Mouse (Mus musculus): Measurements from ENCODE around the gene Suclg2. TPM values are rescaled to one million over a fixed set of nuclear protein-coding genes. Genes with fewer than 3 reads are reported as not detected.
A peak's percentile ranks its signal among the peaks of the same experiment; 100 is the strongest.

Suclg2 gene
- polyA plus RNA-seq, 1 experiment from 2014 or later, result 92.2 TPM

- H3K4me2 ChIP-seq, result no peak overlapping the region
- H3K9me3 ChIP-seq, result peaks cover 8% of the 10 kb centered on the region; the same call in 1 of the 2 replicates
- ATAC-seq (ENCODE audit: extremely low read depth, insufficient number of reproducible peaks, low FRiP score, low TSS enrichment), result no peak
- peaks cover 5% of the 10 kb centered on the region; the same call in 1 of the 2 replicates for H3K4me1 ChIP-seq
- H3K27me3 ChIP-seq (replicated peaks), result no peaks in the 10 kb centered on the region
- H3K9ac ChIP-seq, result no peak overlapping the region
- H3K36me3 ChIP-seq, result peaks cover 13% of the 10 kb centered on the region; the same call in 1 of the 2 replicates
- WGBS, result 81% methylated on average over 6 of the region's 6 CpGs
- H3K27ac ChIP-seq (replicated peaks), result no peak overlapping the region
- H3K4me3 ChIP-seq, result no peak overlapping the region
Measured at GRCm38 (mm10) chr6:95668629-95669334, 49.8 kb downstream of the Suclg2 start.

- Histone ChIP-seq H3K27me3 (replicated peaks) (no peaks in the 10 kb centered on the region), H3K9me3 (no peaks in the 10 kb centered on the region), H3K4me3 (no peak overlapping the region), H3K4me2 (no peak overlapping the region), H3K4me1 (0 out of 2 replicates have a peak, but pooled peaks cover 4% of the 10 kb centered on the region), H3K27ac (replicated peaks) (no peak overlapping the region), H3K9ac (no peak overlapping the region), H3K36me3 (peaks cover 14% of the 10 kb centered on the region)
- no peak for ATAC-seq (ENCODE audit: extremely low read depth, insufficient number of reproducible peaks, low FRiP score, low TSS enrichment)
- 84% methylated on average over 8 of the region's 8 CpGs for WGBS
Measured at GRCm38 (mm10) chr6:95657671-95658070, 60.9 kb downstream of the Suclg2 start.

GRCm38 (mm10) chr6:95653662-95654061, 64.9 kb downstream of the Suclg2 start:
- no peak for ATAC-seq (ENCODE audit: extremely low read depth, insufficient number of reproducible peaks, low FRiP score, low TSS enrichment)
- peaks cover 14% of the 10 kb centered on the region for H3K36me3 ChIP-seq

GRCm38 (mm10) chr6:95652774-95653173, 65.8 kb downstream of the Suclg2 start:
- ATAC-seq (ENCODE audit: extremely low read depth, insufficient number of reproducible peaks, low FRiP score, low TSS enrichment), result no peak
- H3K9me3 ChIP-seq, result no peaks in the 10 kb centered on the region
- no peaks in the 10 kb centered on the region for H3K27me3 ChIP-seq (replicated peaks)
- H3K36me3 ChIP-seq, result peaks cover 14% of the 10 kb centered on the region
- H3K4me3 ChIP-seq, result no peak overlapping the region
- peaks cover 16% of the 10 kb centered on the region; the same call in 1 of the 2 replicates for H3K4me1 ChIP-seq
- WGBS, result 83% methylated on average over 6 of the region's 6 CpGs
- H3K9ac ChIP-seq, result no peak overlapping the region
- no peak overlapping the region for H3K4me2 ChIP-seq
- no peak overlapping the region for H3K27ac ChIP-seq (replicated peaks)

More at GRCm38 (mm10) chr6:95653662-95654061, 64.9 kb downstream of the Suclg2 start:
- 75% methylated on average over 3 of the region's 3 CpGs for WGBS
- no peaks in the 10 kb centered on the region for H3K27me3 ChIP-seq (replicated peaks)
- H3K4me3 ChIP-seq, result no peak overlapping the region
- H3K4me1 ChIP-seq, result peaks cover 16% of the 10 kb centered on the region; the same call in 1 of the 2 replicates
- no peak overlapping the region for H3K9ac ChIP-seq
- H3K9me3 ChIP-seq, result no peaks in the 10 kb centered on the region
- H3K27ac ChIP-seq (replicated peaks), result no peak overlapping the region
- no peak overlapping the region for H3K4me2 ChIP-seq

- WGBS, result 72% methylated on average over 6 of the region's 6 CpGs
- H3K27ac ChIP-seq (replicated peaks), result no peak overlapping the region
- H3K4me2 ChIP-seq, result no peak overlapping the region
- H3K4me1 ChIP-seq, result peaks cover 12% of the 10 kb centered on the region; the same call in 1 of the 2 replicates
- H3K4me3 ChIP-seq, result no peak overlapping the region
- no peaks in the 10 kb centered on the region for H3K27me3 ChIP-seq (replicated peaks)
- H3K9me3 ChIP-seq, result no peaks in the 10 kb centered on the region
- no peak for ATAC-seq (ENCODE audit: extremely low read depth, insufficient number of reproducible peaks, low FRiP score, low TSS enrichment)
- no peak overlapping the region for H3K9ac ChIP-seq
- peaks cover 14% of the 10 kb centered on the region for H3K36me3 ChIP-seq
Measured at GRCm38 (mm10) chr6:95651391-95651876, 67.2 kb downstream of the Suclg2 start.

GRCm38 (mm10) chr6:95650082-95650722, 68.4 kb downstream of the Suclg2 start:
- peaks cover 12% of the 10 kb centered on the region; the same call in 1 of the 2 replicates for H3K4me1 ChIP-seq
- H3K36me3 ChIP-seq, result peaks cover 14% of the 10 kb centered on the region
- no peak overlapping the region for H3K4me2 ChIP-seq
- H3K27me3 ChIP-seq (replicated peaks), result no peaks in the 10 kb centered on the region
- no peak overlapping the region for H3K9ac ChIP-seq
- 0 out of 2 replicates have a peak overlapping the region, but pooled peaks have one; percentile 20 for H3K27ac ChIP-seq (replicated peaks)
- ATAC-seq (ENCODE audit: extremely low read depth, insufficient number of reproducible peaks, low FRiP score, low TSS enrichment), result no peak
- WGBS, result 53% methylated on average over 13 of the region's 13 CpGs
- H3K9me3 ChIP-seq, result no peaks in the 10 kb centered on the region
- no peak overlapping the region for H3K4me3 ChIP-seq

GRCm38 (mm10) chr6:95649123-95649663, 69.4 kb downstream of the Suclg2 start:
- Histone ChIP-seq H3K9me3 (no peaks in the 10 kb centered on the region), H3K27me3 (replicated peaks) (no peaks in the 10 kb centered on the region), H3K36me3 (peaks cover 9% of the 10 kb centered on the region; the same call in 1 of the 2 replicates), H3K4me2 (peak overlapping the region; percentile 13; the same call in 1 of the 2 replicates), H3K4me3 (no peak overlapping the region), H3K27ac (replicated peaks) (no peak overlapping the region), H3K4me1 (peaks cover 12% of the 10 kb centered on the region; the same call in 1 of the 2 replicates), H3K9ac (no peak overlapping the region)
- WGBS, result 56% methylated on average over 10 of the region's 10 CpGs
- ATAC-seq (ENCODE audit: extremely low read depth, insufficient number of reproducible peaks, low FRiP score, low TSS enrichment), result no peak

- WGBS, result 91% methylated on average over 2 of the region's 2 CpGs
- Histone ChIP-seq H3K4me2 (no peak overlapping the region), H3K27me3 (replicated peaks) (no peaks in the 10 kb centered on the region), H3K9me3 (no peaks in the 10 kb centered on the region), H3K9ac (no peak overlapping the region), H3K4me3 (no peak overlapping the region), H3K36me3 (no peaks in the 10 kb centered on the region), H3K4me1 (peaks cover 20% of the 10 kb centered on the region), H3K27ac (replicated peaks) (no peak overlapping the region)
- no peak for ATAC-seq (ENCODE audit: extremely low read depth, insufficient number of reproducible peaks, low FRiP score, low TSS enrichment)
Measured at GRCm38 (mm10) chr6:95637416-95637815, 81.2 kb downstream of the Suclg2 start.

GRCm38 (mm10) chr6:95635411-95635810, 83.2 kb downstream of the Suclg2 start:
- Histone ChIP-seq H3K36me3 (no peaks in the 10 kb centered on the region), H3K27ac (replicated peaks) (no peak overlapping the region), H3K27me3 (replicated peaks) (no peaks in the 10 kb centered on the region), H3K9me3 (no peaks in the 10 kb centered on the region), H3K4me3 (no peak overlapping the region), H3K9ac (no peak overlapping the region), H3K4me2 (no peak overlapping the region), H3K4me1 (peaks cover 15% of the 10 kb centered on the region)
- WGBS, result 58% methylated on average over 2 of the region's 2 CpGs
- ATAC-seq (ENCODE audit: extremely low read depth, insufficient number of reproducible peaks, low FRiP score, low TSS enrichment), result no peak

GRCm38 (mm10) chr6:95629071-95629470, 89.5 kb downstream of the Suclg2 start:
- Histone ChIP-seq H3K4me1 (no peaks in the 10 kb centered on the region), H3K9me3 (no peaks in the 10 kb centered on the region), H3K4me3 (no peak overlapping the region), H3K27me3 (replicated peaks) (no peaks in the 10 kb centered on the region), H3K36me3 (no peaks in the 10 kb centered on the region), H3K27ac (replicated peaks) (no peak overlapping the region), H3K4me2 (no peak overlapping the region), H3K9ac (no peak overlapping the region)
- 85% methylated on average over 7 of the region's 7 CpGs for WGBS
- no peak for ATAC-seq (ENCODE audit: extremely low read depth, insufficient number of reproducible peaks, low FRiP score, low TSS enrichment)

GRCm38 (mm10) chr6:95621821-95622220, 96.8 kb downstream of the Suclg2 start:
- ATAC-seq (ENCODE audit: extremely low read depth, insufficient number of reproducible peaks, low FRiP score, low TSS enrichment), result no peak
- H3K36me3 ChIP-seq, result no peaks in the 10 kb centered on the region
- no peaks in the 10 kb centered on the region for H3K9me3 ChIP-seq
- WGBS, result 71% methylated on average over 2 of the region's 2 CpGs
- peaks cover 5% of the 10 kb centered on the region; the same call in 1 of the 2 replicates for H3K4me1 ChIP-seq
- H3K27me3 ChIP-seq (replicated peaks), result no peaks in the 10 kb centered on the region
- H3K27ac ChIP-seq (replicated peaks), result no peak overlapping the region
- no peak overlapping the region for H3K9ac ChIP-seq
- H3K4me2 ChIP-seq, result no peak overlapping the region
- H3K4me3 ChIP-seq, result no peak overlapping the region
